ENCODE assay signal across 12 mouse cellular contexts in genomic region chr11:97829913-97830476, GRCm38 (mm10). TPM values are rescaled to one million over a fixed set of nuclear protein-coding genes. Genes with fewer than 3 reads are reported as not detected.
A peak's percentile ranks its signal among the peaks of the same experiment; 100 is the strongest.
DNase-seq lines count a peak whose midpoint lies in the region; ATAC-seq and TF ChIP-seq lines count a peak whose summit lies in the region.
"Had no signal": no experiment of that assay in that cellular context is flagged by ENCODE, and none has a peak within 500 bp of the region (broad histone marks: within the 10 kb centered on the region; RNA-seq: fewer than 3 reads in every experiment).

No protein-coding gene starts in this region.

- intact Hi-C loops in gastrocnemius, postnatal 14 days (cut with DNase I; ENCODE audit: low total_unique reads): no loop called here

- no peak for ATAC-seq in midbrain, embryonic 11.5 days (ENCODE audit: low FRiP score)
- no peak for ATAC-seq in midbrain, postnatal 0 days (ENCODE audit: low FRiP score)
- ATAC-seq in liver, embryonic 12.5 days: no peak
- no peak for ATAC-seq in cerebellum, adult (ENCODE audit: insufficient number of reproducible peaks, low FRiP score, low TSS enrichment)

- no peak overlapping the region for H3K9ac ChIP-seq in midbrain, embryonic 11.5 days (ENCODE audit: low read length)
- H3K9ac ChIP-seq in midbrain, postnatal 0 days (replicated peaks; ENCODE audit: low read length, poor library complexity, severe bottlenecking): no peak overlapping the region
- no peak overlapping the region for H3K9ac ChIP-seq in liver, embryonic 12.5 days

- no peak for TF ChIP-seq CTCF in midbrain, postnatal 0 days (IDR thresholded peaks at IDR 0.05)

- no peaks in the 10 kb centered on the region for H3K27me3 ChIP-seq in midbrain, embryonic 11.5 days (ENCODE audit: control insufficient read depth, insufficient read depth, low read length)
- no peaks in the 10 kb centered on the region for H3K27me3 ChIP-seq in midbrain, postnatal 0 days (ENCODE audit: insufficient read depth, low read length)
- no peaks in the 10 kb centered on the region for H3K27me3 ChIP-seq in liver, embryonic 12.5 days (replicated peaks)

- DNase-seq in gastrocnemius, postnatal 25 days: peak; percentile 8
- no peak for DNase-seq in gastrocnemius, postnatal 14 days
- DNase-seq in midbrain, embryonic 11.5 days (ENCODE audit: low spot score, missing footprints): peak; percentile 57
- no peak for DNase-seq in midbrain, postnatal 0 days (ENCODE audit: low spot score)
- peak; percentile 78 to 79 for DNase-seq in spleen, postnatal 36 days (ENCODE audit: low spot score in 2 of 2)
- no peak for DNase-seq in ovary, postnatal 36 days (ENCODE audit: low spot score)
- DNase-seq: thymus, adult 2 months had no signal

- H3K4me1 ChIP-seq in midbrain, embryonic 11.5 days (ENCODE audit: control insufficient read depth, insufficient read depth, low read length): no peaks in the 10 kb centered on the region
- H3K4me1 ChIP-seq in midbrain, postnatal 0 days (ENCODE audit: insufficient read depth, low read length): no peaks in the 10 kb centered on the region
- peaks cover 36% of the 10 kb centered on the region for H3K4me1 ChIP-seq in liver, embryonic 12.5 days

- 90% methylated on average over 12 of the region's 12 CpGs for WGBS in midbrain, embryonic 11.5 days
- WGBS in midbrain, postnatal 0 days: 79% methylated on average over 12 of the region's 12 CpGs
- 38% methylated on average over 12 of the region's 12 CpGs for WGBS in liver, embryonic 12.5 days (ENCODE audit: insufficient replicate concordance)

- H3K4me2 ChIP-seq in midbrain, embryonic 11.5 days: no peak overlapping the region
- no peak overlapping the region for H3K4me2 ChIP-seq in midbrain, postnatal 0 days (ENCODE audit: low read depth, low read length, poor library complexity, severe bottlenecking)
- no peak overlapping the region for H3K4me2 ChIP-seq in liver, embryonic 12.5 days

- no peaks in the 10 kb centered on the region for H3K9me3 ChIP-seq in midbrain, embryonic 11.5 days (ENCODE audit: control insufficient read depth, low read length)
- no peaks in the 10 kb centered on the region for H3K9me3 ChIP-seq in midbrain, postnatal 0 days (ENCODE audit: low read length)
- H3K9me3 ChIP-seq in liver, embryonic 12.5 days (replicated peaks): no peaks in the 10 kb centered on the region

- peaks cover 2% of the 10 kb centered on the region; the same call in 1 of the 2 replicates for H3K36me3 ChIP-seq in midbrain, embryonic 11.5 days (ENCODE audit: control insufficient read depth, insufficient read depth, low read length)
- peaks cover 70% of the 10 kb centered on the region for H3K36me3 ChIP-seq in midbrain, postnatal 0 days (ENCODE audit: insufficient read depth, low read length)
- H3K36me3 ChIP-seq in liver, embryonic 12.5 days: peaks cover 59% of the 10 kb centered on the region

- no peak overlapping the region for H3K27ac ChIP-seq in midbrain, embryonic 11.5 days (ENCODE audit: low read depth, low read length)
- no peak overlapping the region for H3K27ac ChIP-seq in midbrain, postnatal 0 days (ENCODE audit: low read depth, low read length)
- H3K27ac ChIP-seq in liver, embryonic 12.5 days: peak overlapping the region; percentile 46

- no peak overlapping the region for H3K4me3 ChIP-seq in midbrain, embryonic 11.5 days (ENCODE audit: low read depth, low read length)
- H3K4me3 ChIP-seq in midbrain, postnatal 0 days (ENCODE audit: low read depth, low read length): no peak overlapping the region
- H3K4me3 ChIP-seq in liver, embryonic 12.5 days: no peak overlapping the region

RNA-seq across cellular contexts. Expression of gene B230217C12Rik, which starts 10.6 kb away (rescaled TPM):
- total RNA-seq in gastrocnemius, postnatal 25 days (2021): under 1 TPM; 0.48 to 0.67 TPM
- total RNA-seq in gastrocnemius, postnatal 14 days (2021): 1 to 10 TPM in 1 of 2 experiments, under 1 TPM in 1; 0.84 to 1.5 TPM
- polyA plus RNA-seq in midbrain, embryonic 11.5 days (2014; fragmentation: Nextera tagmentation; extraction: Ambion mirVana): 14.7 and 17.3 TPM in 2 replicates
- 37.7 and 43.6 TPM in 2 replicates for total RNA-seq in midbrain, postnatal 0 days (2014; rRNA removed)
- 38.2 and 41.8 TPM in 2 replicates for polyA plus RNA-seq in midbrain, postnatal 0 days (2015; fragmentation: Nextera tagmentation; extraction: Ambion mirVana)
- 1.1 and 1.3 TPM in 2 replicates for polyA plus RNA-seq in liver, embryonic 12.5 days (2016; fragmentation: Nextera tagmentation; extraction: Ambion mirVana)

RNA-seq across cellular contexts. Expression of gene Lasp1, which starts 31.2 kb away (rescaled TPM):
- 10 to 100 TPM; 18.3 to 21.9 TPM for total RNA-seq in gastrocnemius, postnatal 25 days (2021)
- total RNA-seq in gastrocnemius, postnatal 14 days (2021): 10 to 100 TPM; 29.9 to 39.5 TPM
- 52.6 and 59.2 TPM in 2 replicates for polyA plus RNA-seq in midbrain, embryonic 11.5 days (2014; fragmentation: Nextera tagmentation; extraction: Ambion mirVana)
- 206 and 216 TPM in 2 replicates for total RNA-seq in midbrain, postnatal 0 days (2014; rRNA removed)
- polyA plus RNA-seq in midbrain, postnatal 0 days (2015; fragmentation: Nextera tagmentation; extraction: Ambion mirVana): 174 and 179 TPM in 2 replicates
- polyA plus RNA-seq in liver, embryonic 12.5 days (2016; fragmentation: Nextera tagmentation; extraction: Ambion mirVana): 36.9 and 37.6 TPM in 2 replicates

RNA-seq across cellular contexts. Expression of gene Rpl23, which starts 47.8 kb away (rescaled TPM):
- total RNA-seq in gastrocnemius, postnatal 25 days (2021): 100 to 1,000 TPM; 379 to 436 TPM
- 100 to 1,000 TPM; 607 to 676 TPM for total RNA-seq in gastrocnemius, postnatal 14 days (2021)
- polyA plus RNA-seq in midbrain, embryonic 11.5 days (2014; fragmentation: Nextera tagmentation; extraction: Ambion mirVana): 441 and 443 TPM in 2 replicates
- total RNA-seq in midbrain, postnatal 0 days (2014; rRNA removed): 177 and 224 TPM in 2 replicates
- polyA plus RNA-seq in midbrain, postnatal 0 days (2015; fragmentation: Nextera tagmentation; extraction: Ambion mirVana): 308 and 329 TPM in 2 replicates
- polyA plus RNA-seq in liver, embryonic 12.5 days (2016; fragmentation: Nextera tagmentation; extraction: Ambion mirVana): 462 and 473 TPM in 2 replicates

RNA-seq across cellular contexts. Expression of gene Fbxo47, which starts 54.0 kb away (rescaled TPM):
- under 1 TPM; 0.11 to 0.15 TPM for total RNA-seq in gastrocnemius, postnatal 25 days (2021)
- total RNA-seq in gastrocnemius, postnatal 14 days (2021): under 1 TPM; 0.11 to 0.12 TPM
- 0.83 and 0.96 TPM in 2 replicates for polyA plus RNA-seq in midbrain, embryonic 11.5 days (2014; fragmentation: Nextera tagmentation; extraction: Ambion mirVana)
- 0.38 and 0.80 TPM in 2 replicates for total RNA-seq in midbrain, postnatal 0 days (2014; rRNA removed)
- polyA plus RNA-seq in midbrain, postnatal 0 days (2015; fragmentation: Nextera tagmentation; extraction: Ambion mirVana): 0.33 and 0.88 TPM in 2 replicates
- 0.36 and 0.51 TPM in 2 replicates for polyA plus RNA-seq in liver, embryonic 12.5 days (2016; fragmentation: Nextera tagmentation; extraction: Ambion mirVana)

RNA-seq across cellular contexts. Expression of gene 1700001P01Rik, which starts 54.3 kb away (rescaled TPM):
- total RNA-seq in gastrocnemius, postnatal 25 days (2021): not detected
- total RNA-seq in gastrocnemius, postnatal 14 days (2021): not detected
- polyA plus RNA-seq in midbrain, embryonic 11.5 days (2014; fragmentation: Nextera tagmentation; extraction: Ambion mirVana): 0.47 and 0.78 TPM in 2 replicates
- total RNA-seq in midbrain, postnatal 0 days (2014; rRNA removed): not detected in 2 replicates
- polyA plus RNA-seq in midbrain, postnatal 0 days (2015; fragmentation: Nextera tagmentation; extraction: Ambion mirVana): 0.29 TPM in 1 of 2 replicates, not detected in the other
- not detected in 2 replicates for polyA plus RNA-seq in liver, embryonic 12.5 days (2016; fragmentation: Nextera tagmentation; extraction: Ambion mirVana)
- polyA plus RNA-seq: embryonic facial prominence, embryonic 14.5 days; heart, embryonic 14.5 days; large intestine, adult 2 months had no signal

Comparison
In these comparisons a context has a peak if more than half of its experiments do, and no peak if none do; other contexts are left out.
1. DNase-seq: peak in gastrocnemius, postnatal 25 days (single experiment), midbrain, embryonic 11.5 days (single experiment) and spleen, postnatal 36 days (2 of 2); none in gastrocnemius, postnatal 14 days (single experiment), midbrain, postnatal 0 days (single experiment) and ovary, postnatal 36 days (single experiment).
2. RNA of gene B230217C12Rik, which starts 10.6 kb away (total RNA-seq): 37.7 to 43.6 TPM in midbrain, postnatal 0 days; 0.84 to 1.5 TPM in gastrocnemius, postnatal 14 days and 0.48 to 0.67 TPM in gastrocnemius, postnatal 25 days; every median in the first group is over 10 times any median in the second.